Mouse (Mus musculus): Measurements from ENCODE around the gene Gm614.
A peak's percentile ranks its signal among the peaks of the same experiment; 100 is the strongest.

- TF ChIP-seq POLR2A (IDR thresholded peaks at IDR 0.05; ENCODE audit: borderline replicate concordance, insufficient read depth, low read length) (peak; percentile 64; the same call in 1 of the 2 replicates), CTCF (IDR thresholded peaks at IDR 0.05; ENCODE audit: borderline replicate concordance, insufficient read depth, low read depth, low read length) (no peak)
These were observed 41.7 kb downstream of the Gm614 start, which contains the start of gene Snx12 for GRCm38 (mm10) chrX:101221834-101222795.
